Mouse (Mus musculus) midbrain, embryonic 11.5 days (tissue): ENCODE data around the gene Tespa1. TPM values are rescaled to one million over a fixed set of nuclear protein-coding genes. Genes with fewer than 3 reads are reported as not detected.
"Not testable (repeated sequence)": the region's sequence is repeated elsewhere in the genome, so short reads cannot be mapped to it uniquely, and the experiment has no call there.

Experiments
- ATAC-seq: fragments of 200-750 bp; cut with Nextera tagmentation; 2 replicates; pipeline ENCODE4 v1.8.0; 2017; ENCODE audit warnings: moderate TSS enrichment, moderate library complexity; ENCODE audit not compliant: low FRiP score
- DNase-seq: peaks from one replicate; pipeline ENCODE4 v3.0.0; 2015; ENCODE audit warnings: low spot score; ENCODE audit errors: missing footprints
- H3K27ac ChIP-seq: fragments of 300-500 bp; sonication (generic); 2 replicates; pipeline ENCODE4 v1.5.1; 2014; ENCODE audit warnings: low read depth, low read length
- H3K27me3 ChIP-seq: fragments of 300-500 bp; sonication (generic); 2 replicates; pipeline ENCODE4 v1.6.1; 2014; ENCODE audit warnings: mild to moderate bottlenecking, low read length, moderate library complexity, mixed read lengths; ENCODE audit not compliant: control insufficient read depth, insufficient read depth
- H3K36me3 ChIP-seq: fragments of 300-500 bp; sonication (generic); 2 replicates; pipeline ENCODE4 v1.6.1; 2014; ENCODE audit warnings: mild to moderate bottlenecking, low read length, moderate library complexity, mixed read lengths; ENCODE audit not compliant: control insufficient read depth, insufficient read depth
- H3K4me1 ChIP-seq: fragments of 300-500 bp; sonication (generic); 2 replicates; pipeline ENCODE4 v1.6.1; 2014; ENCODE audit warnings: low read length; ENCODE audit not compliant: control insufficient read depth, insufficient read depth
- H3K4me2 ChIP-seq: fragments of 300-500 bp; sonication (generic); 2 replicates; pipeline ENCODE4 v1.6.1; 2014; ENCODE audit warnings: mild to moderate bottlenecking, moderate library complexity
- H3K4me3 ChIP-seq: fragments of 300-500 bp; sonication (generic); 2 replicates; pipeline ENCODE4 v1.5.1; 2014; ENCODE audit warnings: low read depth, low read length
- H3K9ac ChIP-seq: fragments of 300-500 bp; sonication (generic); 2 replicates; pipeline ENCODE4 v1.6.1; 2014; ENCODE audit warnings: low read length
- H3K9me3 ChIP-seq: fragments of 300-500 bp; sonication (generic); 2 replicates; pipeline ENCODE4 v1.6.1; 2016; ENCODE audit warnings: low read length; ENCODE audit not compliant: control insufficient read depth
- WGBS: fragments of 180-500 bp; shearing (Covaris S2); extraction: QIAGEN DNeasy Blood & Tissue Kit; methylation state at CpG from one replicate; pipeline ENCODE4 v1.1.7; 2014; 5-methylcytosine and 5-hydroxymethylcytosine counted together
- polyA plus RNA-seq: library from polyadenylated mRNA; unstranded; fragments of >200 nt; fragmentation: Nextera tagmentation; extraction: Ambion mirVana; gene quantifications from 2 replicates; pipeline ENCODE4 v1.2.1, GENCODE M21; 2014

Gene Tespa1
- polyA plus RNA-seq, 1 experiment from 2014 or later = 0.36 TPM

- Histone ChIP-seq H3K4me1 (no peaks in the 10 kb centered on the region), H3K9me3 (no peaks in the 10 kb centered on the region), H3K27me3 (no peaks in the 10 kb centered on the region), H3K4me3 (no peak overlapping the region), H3K9ac (no peak overlapping the region), H3K4me2 (no peak overlapping the region), H3K36me3 (no peaks in the 10 kb centered on the region), H3K27ac (no peak overlapping the region)
- ATAC-seq (no peak), DNase-seq (no peak)
- 68% methylated on average over 1 of the region's 1 CpGs for WGBS
These were observed 49.0 kb downstream of the Tespa1 start for GRCm38 (mm10) chr10:130371644-130372043.

- H3K36me3 ChIP-seq = no peaks in the 10 kb centered on the region
- no peak overlapping the region for H3K4me3 ChIP-seq
- H3K4me1 ChIP-seq = no peaks in the 10 kb centered on the region
- DNase-seq (no peak), ATAC-seq (no peak)
- no peaks in the 10 kb centered on the region for H3K27me3 ChIP-seq
- no peak overlapping the region for H3K27ac ChIP-seq
- no peaks in the 10 kb centered on the region for H3K9me3 ChIP-seq
- WGBS = 80% methylated on average over 2 of the region's 2 CpGs
- H3K9ac ChIP-seq = no peak overlapping the region
- no peak overlapping the region for H3K4me2 ChIP-seq
These were observed 50.0 kb downstream of the Tespa1 start for GRCm38 (mm10) chr10:130372491-130373173.

DNA sequence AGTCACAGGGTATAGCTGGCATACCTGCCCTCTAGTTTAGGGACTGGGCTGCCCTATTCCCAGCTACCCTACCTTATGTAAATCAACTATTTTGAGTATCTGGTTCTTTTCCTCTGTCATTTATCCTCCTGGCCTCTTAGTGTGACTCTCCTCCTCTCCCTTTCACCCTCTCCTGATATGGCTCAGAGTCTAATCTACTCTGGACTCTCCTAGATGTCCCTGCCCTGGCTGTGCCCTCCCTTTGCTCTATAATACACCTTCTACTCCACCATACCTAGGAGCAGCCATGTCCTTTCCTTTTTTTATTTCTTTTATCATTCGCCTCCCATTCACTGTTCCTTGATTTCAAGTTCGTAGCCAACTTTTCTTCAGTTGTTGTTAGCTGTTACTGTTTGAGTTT, 52.5 kb downstream of the Tespa1 start:
- Histone ChIP-seq H3K9me3 (no peaks in the 10 kb centered on the region), H3K9ac (no peak overlapping the region), H3K27ac (no peak overlapping the region), H3K27me3 (no peaks in the 10 kb centered on the region), H3K36me3 (no peaks in the 10 kb centered on the region), H3K4me2 (no peak overlapping the region), H3K4me1 (no peaks in the 10 kb centered on the region), H3K4me3 (no peak overlapping the region)
- 88% methylated on average over 2 of the region's 2 CpGs for WGBS
- DNase-seq = no peak
- ATAC-seq = no peak

- H3K4me3 ChIP-seq = no peak within 1 kb of the TSS
These were observed 71.6 kb downstream of the Tespa1 start, which contains the start of gene Vmn2r84 for GRCm38 (mm10) chr10:130394232-130394631. TSS of gene Vmn2r84 (minus strand) at chr10:130394332.

GRCm38 (mm10) chr10:130412167-130412698, 89.6 kb downstream of the Tespa1 start:
- not testable (repeated sequence) for H3K9me3 ChIP-seq, H3K9ac ChIP-seq, H3K36me3 ChIP-seq, DNase-seq, H3K4me2 ChIP-seq, H3K27ac ChIP-seq, H3K4me1 ChIP-seq, H3K4me3 ChIP-seq, H3K27me3 ChIP-seq
- ATAC-seq = peak; percentile 77
- WGBS = 69% methylated on average over 6 of the region's 35 CpGs

More at GRCm38 (mm10) chr10:130394232-130394631, 71.6 kb downstream of the Tespa1 start, which contains the start of gene Vmn2r84:
- H3K9ac ChIP-seq = no peak within 1 kb of the TSS
- no peak within 1 kb of the TSS for H3K4me2 ChIP-seq
- no peak within 1 kb of the TSS for H3K27ac ChIP-seq
- H3K36me3 ChIP-seq = no peaks in the 10 kb centered on the region
- no peaks in the 10 kb centered on the region for H3K9me3 ChIP-seq
- no peaks in the 10 kb centered on the region for H3K27me3 ChIP-seq
- DNase-seq (no peak), ATAC-seq (no peak)
- H3K4me1 ChIP-seq = no peaks in the 10 kb centered on the region

Other genes with a start within 250 kb of the Tespa1 start
- not detected in 2 replicates for gene Olfr823, start 207.5 kb upstream of the Tespa1 start, polyA plus RNA-seq
- not detected in 2 replicates for gene Olfr824, start 192.9 kb upstream of the Tespa1 start, polyA plus RNA-seq
- gene Olfr825, start 156.1 kb upstream of the Tespa1 start, polyA plus RNA-seq = not detected in 2 replicates
- gene Olfr826, start 138.7 kb upstream of the Tespa1 start, polyA plus RNA-seq = not detected in 2 replicates
- gene Olfr827, start 108.5 kb upstream of the Tespa1 start, polyA plus RNA-seq = not detected in 2 replicates
- gene Neurod4, start 42.6 kb upstream of the Tespa1 start, polyA plus RNA-seq = 26.0 and 27.5 TPM in 2 replicates
- gene Vmn2r84, start 71.5 kb downstream of the Tespa1 start, polyA plus RNA-seq = not detected in 2 replicates
- not detected in 2 replicates for gene Vmn2r85, start 106.8 kb downstream of the Tespa1 start, polyA plus RNA-seq
- gene Vmn2r86, start 133.2 kb downstream of the Tespa1 start, polyA plus RNA-seq = not detected in 2 replicates
- 0.05 TPM in 1 of 2 replicates, not detected in the other for gene Vmn2r87, start 174.5 kb downstream of the Tespa1 start, polyA plus RNA-seq